Mouse (Mus musculus): ENCODE results near the gene Syngr1. TPM values are rescaled to one million over a fixed set of nuclear protein-coding genes. Genes with fewer than 3 reads are reported as not detected.

Syngr1 gene
- polyA plus RNA-seq (2017; shearing (Covaris generic)): not detected

DNA sequence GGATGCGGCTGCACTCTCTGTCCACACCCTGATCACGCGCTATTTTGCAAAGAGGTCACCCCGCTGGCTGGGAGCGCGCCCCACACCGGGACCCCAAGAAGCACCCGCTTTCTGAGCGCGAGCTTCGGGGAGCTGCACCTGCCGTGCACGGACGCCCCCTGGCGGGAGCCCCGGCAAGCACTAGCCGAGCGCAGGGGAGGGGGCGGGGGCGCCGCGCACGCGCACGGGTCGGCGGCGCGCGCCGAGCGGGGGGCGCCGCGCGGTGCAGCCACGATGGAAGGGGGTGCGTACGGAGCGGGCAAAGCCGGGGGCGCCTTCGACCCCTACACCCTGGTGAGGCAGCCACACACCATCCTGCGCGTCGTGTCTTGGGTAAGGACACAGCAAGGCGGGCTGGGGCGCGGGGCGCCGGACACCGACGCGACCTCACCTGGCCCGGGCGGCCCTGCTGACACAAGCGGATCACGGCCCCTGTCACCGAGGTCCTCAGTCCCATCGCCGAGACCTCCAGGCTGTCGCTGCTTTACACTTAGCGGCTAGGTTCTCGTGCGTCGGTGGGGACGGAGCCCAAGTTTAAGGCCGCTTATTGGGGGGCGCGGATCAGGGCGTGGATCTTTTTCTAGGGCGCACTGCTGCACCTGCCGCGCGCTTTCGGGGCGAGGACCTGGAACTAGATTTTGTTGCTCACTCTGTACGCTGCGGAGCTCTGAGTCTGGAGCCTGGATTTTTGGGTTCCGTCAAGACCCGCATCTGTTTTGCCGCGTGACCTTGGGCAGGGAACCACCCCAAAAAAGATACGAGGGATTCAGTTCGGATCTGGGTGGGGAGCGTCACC lies at the start of gene Syngr1, which contains the start of gene Rpl3:
Syngr1 (plus strand) TSS at position 214 of the 835 bp plus-strand sequence.
Rpl3 (minus strand) TSS at position 748 of the 835 bp plus-strand sequence.

DNA sequence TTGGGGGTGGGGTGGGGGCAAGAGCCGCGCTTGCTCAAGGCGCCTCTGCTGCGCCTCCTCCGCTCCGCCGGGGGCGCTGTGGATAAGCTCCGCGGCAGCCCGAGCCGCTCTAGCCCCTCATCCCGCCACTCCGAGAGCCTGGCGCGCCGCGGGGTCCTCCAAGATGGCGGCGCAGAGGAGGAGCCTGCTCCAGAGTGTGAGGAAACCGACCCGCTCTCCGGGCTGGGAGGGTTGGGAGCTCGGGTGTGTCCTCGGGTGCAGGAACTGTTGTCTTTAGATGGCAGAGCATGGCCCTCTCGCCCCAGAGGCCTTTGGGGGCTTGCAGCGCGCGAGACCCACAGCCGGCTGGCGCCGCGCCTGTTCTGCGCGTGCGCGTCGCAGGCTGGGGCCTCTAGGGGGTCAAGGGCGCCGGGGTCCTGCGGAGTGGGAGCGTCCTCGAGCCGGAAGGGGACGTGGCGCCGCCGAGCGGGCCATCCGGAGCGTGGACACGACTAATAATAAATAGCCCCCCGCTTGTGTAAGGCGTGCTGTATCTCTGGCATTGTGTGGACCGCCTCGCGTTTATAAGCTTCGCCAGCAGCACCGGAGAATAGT lies 42.0 kb downstream of the Syngr1 start, which contains the start of gene Tab1:
Tab1 (plus strand) TSS at position 135 of the 594 bp plus-strand sequence.

Other genes with a start within 250 kb of the Syngr1 start
- 210 TPM for gene Apobec3, start 199.7 kb upstream of the Syngr1 start, polyA plus RNA-seq (2017; shearing (Covaris generic))
- gene Cbx7, start 120.2 kb upstream of the Syngr1 start, polyA plus RNA-seq (2017; shearing (Covaris generic)): 165 TPM
- 1.0 TPM for gene Pdgfb, start 76.4 kb upstream of the Syngr1 start, polyA plus RNA-seq (2017; shearing (Covaris generic))
- 1,506 TPM for gene Rpl3, start 534 bp downstream of the Syngr1 start, polyA plus RNA-seq (2017; shearing (Covaris generic))
- 17.6 TPM for gene Tab1, start 41.8 kb downstream of the Syngr1 start, polyA plus RNA-seq (2017; shearing (Covaris generic))
- gene Mgat3, start 82.4 kb downstream of the Syngr1 start, polyA plus RNA-seq (2017; shearing (Covaris generic)): not detected
- gene Mief1, start 142.7 kb downstream of the Syngr1 start, polyA plus RNA-seq (2017; shearing (Covaris generic)): 25.0 TPM
- gene AC140267.1, start 144.5 kb downstream of the Syngr1 start, polyA plus RNA-seq (2017; shearing (Covaris generic)): not detected
- 272 TPM for gene Atf4, start 163.8 kb downstream of the Syngr1 start, polyA plus RNA-seq (2017; shearing (Covaris generic))
- gene Rps19bp1, start 173.0 kb downstream of the Syngr1 start, polyA plus RNA-seq (2017; shearing (Covaris generic)): 16.0 TPM
- not detected for gene Cacna1i, start 195.9 kb downstream of the Syngr1 start, polyA plus RNA-seq (2017; shearing (Covaris generic))